Mouse (Mus musculus) gastrocnemius, adult 18-20 months (tissue): ENCODE measurements around the gene Zbtb9. TPM values are rescaled to one million over a fixed set of nuclear protein-coding genes. Genes with fewer than 3 reads are reported as not detected.
A peak's percentile ranks its signal among the peaks of the same experiment; 100 is the strongest.

Experiments
- DNase-seq: peaks from one replicate; pipeline ENCODE4 v3.0.0; 2021; ENCODE audit warnings: low spot score
- microRNA-seq: library from miRNA; unstranded; fragments of <30 nt; microRNA quantifications from one replicate; pipeline ENCODE4 v1.2.0, GENCODE M21; 2021
- total RNA-seq, 2 experiments: library from RNA; stranded (reverse); gene quantifications; 2 replicates each; pipeline ENCODE4 v1.2.3; 2021

Zbtb9 gene
- total RNA-seq, 2 experiments from 2014 or later = 0.66 TPM

- no peak for DNase-seq
Measured at GRCm38 (mm10) chr17:27040304-27041045, 67.5 kb downstream of the Zbtb9 start.

DNA sequence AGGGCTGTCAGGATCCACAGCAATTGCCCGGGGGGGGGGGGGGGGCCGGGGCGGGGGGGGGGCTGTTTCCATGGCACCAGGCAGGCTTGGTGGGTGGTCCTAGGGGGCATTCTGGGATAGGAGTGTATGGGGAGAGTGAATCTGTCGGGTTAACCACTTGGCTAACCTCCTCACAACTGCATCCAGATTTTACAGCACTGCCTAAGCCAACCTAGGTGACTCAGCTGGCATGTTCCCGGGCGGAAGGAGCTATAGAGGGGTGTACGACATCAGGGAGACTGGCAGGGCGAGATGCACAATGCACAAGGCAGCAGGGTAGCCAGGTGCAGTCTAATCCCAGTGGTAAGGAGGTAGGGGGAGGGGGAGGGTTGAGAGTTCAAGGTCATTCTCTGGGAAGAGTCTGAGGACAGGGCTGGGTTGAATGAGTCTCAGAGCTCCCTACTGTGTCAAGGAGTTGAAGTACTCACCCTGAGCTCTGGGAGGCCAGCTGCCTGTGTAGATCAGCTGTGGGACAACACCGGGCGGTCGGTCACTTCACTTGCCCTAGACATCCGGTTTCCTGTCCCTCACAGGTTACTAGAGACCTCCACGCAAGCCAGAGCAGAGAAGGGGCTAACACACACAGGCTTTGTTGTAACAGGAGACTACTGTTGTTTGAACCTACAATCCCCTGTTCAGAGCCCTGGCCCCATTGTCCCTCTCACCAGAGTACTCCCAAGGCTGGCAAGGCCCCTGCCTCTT lies 68.2 kb downstream of the Zbtb9 start:
- DNase-seq = no peak

GRCm38 (mm10) chr17:27041787-27042055 lies 68.8 kb downstream of the Zbtb9 start:
- no peak for DNase-seq

GRCm38 (mm10) chr17:27042840-27043239 lies 69.9 kb downstream of the Zbtb9 start:
- no peak for DNase-seq

DNA sequence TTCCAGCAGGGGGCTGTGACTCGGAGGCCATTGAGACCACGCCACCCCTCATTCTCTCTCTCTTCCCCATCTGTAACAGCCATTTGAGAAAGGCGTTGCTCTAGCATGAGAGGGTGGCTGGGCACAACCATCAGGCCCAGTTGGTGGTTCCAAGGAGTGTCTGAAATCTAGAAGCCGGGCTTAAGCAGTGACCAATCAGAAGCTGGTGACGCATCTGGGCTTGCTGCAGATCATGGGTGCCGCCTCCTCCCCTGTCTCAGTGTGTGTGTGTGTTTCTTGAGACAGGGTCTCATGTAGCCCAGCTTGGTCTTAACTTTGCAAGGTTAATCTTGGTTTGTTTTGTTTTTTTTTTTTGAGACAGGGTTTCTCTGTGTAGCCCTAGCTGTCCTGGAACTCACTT lies 72.2 kb downstream of the Zbtb9 start:
- no peak for DNase-seq

DNA sequence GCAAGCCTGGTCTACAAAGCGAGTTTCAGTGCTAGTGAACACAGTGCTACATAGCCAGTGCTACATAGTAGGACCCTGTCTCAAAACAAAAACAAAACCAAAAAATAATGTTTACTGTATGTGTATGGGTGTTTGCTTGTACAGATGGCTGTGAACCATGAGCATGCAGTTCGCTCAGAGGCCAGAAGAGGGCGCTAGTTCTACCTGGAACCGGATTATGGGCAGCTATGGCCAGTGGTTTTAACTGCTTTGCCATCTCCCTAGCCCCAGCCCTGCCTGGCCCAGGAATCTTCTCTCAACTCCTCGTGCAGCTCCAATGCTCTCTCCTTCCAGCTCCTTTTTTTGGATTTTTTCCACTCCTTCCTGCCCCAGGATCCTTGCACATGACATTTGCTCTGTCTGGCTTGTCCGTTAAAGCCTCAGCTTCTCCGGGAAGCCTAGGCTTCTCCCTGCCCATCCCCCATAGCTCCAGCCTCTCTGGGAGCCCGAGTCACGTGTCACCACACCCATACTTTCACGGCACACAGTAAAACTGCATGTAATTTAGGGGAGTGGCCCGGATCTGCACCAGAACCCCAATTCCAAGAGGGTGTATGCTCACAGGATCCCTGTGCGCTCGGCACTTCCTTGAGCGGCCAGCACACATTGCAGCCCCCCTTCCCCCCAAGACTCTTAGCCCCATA lies 74.9 kb downstream of the Zbtb9 start:
- no peak for DNase-seq

GRCm38 (mm10) chr17:27048445-27049239 lies 75.7 kb downstream of the Zbtb9 start:
- no peak for DNase-seq

GRCm38 (mm10) chr17:27050853-27051252 lies 77.9 kb downstream of the Zbtb9 start:
- no peak for DNase-seq

DNA sequence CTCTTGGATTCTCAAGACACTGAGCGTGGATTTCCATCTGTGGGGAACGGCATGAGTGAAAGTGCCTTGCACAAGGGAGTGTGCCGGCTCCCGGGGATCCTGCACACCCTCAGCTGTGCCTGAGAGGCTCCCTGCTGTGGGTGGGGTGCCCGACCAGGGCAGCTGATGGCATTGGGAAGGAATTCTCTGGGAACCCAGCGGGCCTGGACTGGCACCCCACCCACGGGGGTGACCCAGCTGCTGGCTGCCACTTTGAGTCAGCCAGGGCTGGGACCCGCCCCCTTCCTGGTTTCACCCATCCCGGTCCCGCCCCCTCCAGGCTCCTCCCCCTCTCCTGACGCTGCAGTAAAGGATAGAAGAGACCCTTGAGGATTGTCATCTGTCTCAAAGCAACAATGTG lies 78.5 kb downstream of the Zbtb9 start:
- DNase-seq = no peak

DNA sequence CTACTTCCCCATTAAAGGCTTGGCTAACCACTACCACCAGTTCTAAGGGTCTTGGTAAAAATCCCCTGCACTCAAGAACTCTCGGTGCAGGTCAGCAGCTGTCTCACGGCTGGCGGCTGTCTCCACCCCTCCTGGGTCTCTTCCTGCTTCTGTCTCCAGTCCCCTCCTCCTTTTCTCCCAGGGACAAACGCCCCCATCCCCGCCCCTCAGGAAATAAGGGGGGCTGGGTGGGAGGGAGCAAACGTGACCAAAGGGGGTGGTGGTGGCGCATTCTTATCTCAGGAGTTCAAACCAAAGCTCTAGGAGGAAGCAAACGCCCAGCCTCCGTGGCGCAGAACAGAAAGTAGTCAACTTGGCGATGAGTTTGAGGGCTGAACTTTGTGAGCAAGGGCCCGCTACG lies 83.2 kb downstream of the Zbtb9 start:
- DNase-seq = peak; percentile 42

DNA sequence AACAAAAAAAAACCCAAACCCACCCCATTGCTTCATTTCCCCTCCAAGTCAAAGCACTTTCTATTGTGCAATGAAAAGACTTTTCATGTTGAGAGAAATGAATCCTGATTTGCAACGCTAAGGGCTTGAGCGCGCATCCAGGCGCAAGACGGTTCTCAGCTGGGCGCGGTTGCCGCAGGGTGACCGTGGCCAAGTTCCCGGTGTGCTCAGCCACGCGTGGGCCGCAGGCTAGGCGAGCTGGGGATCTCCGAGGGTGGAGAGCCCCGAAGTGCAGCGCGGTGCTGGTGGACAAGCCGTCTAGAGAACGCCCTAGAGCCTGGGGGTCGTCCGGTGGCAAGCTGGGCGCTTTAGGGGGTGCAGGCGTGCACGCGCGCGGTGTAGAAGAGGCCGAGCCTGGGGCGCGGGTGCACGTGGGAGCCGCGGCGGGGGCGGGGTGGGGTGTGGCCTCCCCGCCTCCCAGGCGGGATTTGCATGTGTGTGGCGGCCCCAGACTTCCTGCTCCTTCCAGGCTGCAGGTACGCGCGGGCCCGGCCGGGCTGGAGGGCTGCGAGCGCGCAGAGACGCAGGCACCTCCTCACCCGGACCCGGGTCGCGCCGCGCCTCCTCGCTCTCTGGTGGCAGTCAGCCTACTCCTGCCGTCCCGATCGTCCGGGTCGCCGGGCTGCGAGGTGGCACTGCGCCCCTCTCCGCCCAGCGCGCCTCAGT lies 84.0 kb downstream of the Zbtb9 start, which contains the start of gene Itpr3:
Gene Itpr3, plus strand, starts transcription at position 493 of the 705 bp plus-strand sequence.
- peak; percentile 40 for DNase-seq

DNA sequence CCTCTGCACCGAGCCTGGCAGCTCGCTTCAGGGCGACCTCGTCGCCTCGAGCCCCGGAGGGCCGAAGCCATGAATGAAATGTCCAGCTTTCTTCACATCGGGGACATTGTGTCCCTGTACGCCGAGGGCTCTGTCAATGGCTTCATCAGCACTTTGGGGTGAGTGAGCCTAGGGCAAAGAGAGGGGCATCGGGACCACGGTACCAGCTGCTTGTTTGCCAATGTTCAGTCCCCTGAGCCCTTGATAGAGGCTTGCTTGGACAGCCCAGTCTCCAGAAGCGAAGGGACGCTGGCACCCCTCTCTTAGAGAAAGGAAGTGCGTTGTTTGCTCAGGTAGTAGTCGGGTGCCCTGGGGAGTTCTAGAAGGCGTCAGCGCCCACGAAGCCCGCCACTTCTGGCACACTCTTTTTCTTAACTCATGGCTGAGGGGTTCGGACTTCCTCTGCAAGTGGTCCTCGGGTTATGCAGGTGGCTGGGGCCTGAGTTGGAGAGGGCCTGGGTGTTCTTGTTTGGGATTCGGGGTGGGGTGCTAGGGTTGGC lies 84.6 kb downstream of the Zbtb9 start:
- no peak for DNase-seq

Small RNAs within 50 kb of the gene (microRNA-seq; reads per million reads assigned to microRNA genes)
- gene Mir3083 (1.0 reads per million), gene Mir6968 (3.8 reads per million, percentile 4 among the genes with 10 or more reads in this experiment)

Other genes with a start within 250 kb of the Zbtb9 start
- 10 to 100 TPM; 25.2 to 29.7 TPM for gene Bnip1, start 192.1 kb upstream of the Zbtb9 start, total RNA-seq
- not detected for gene Nkx2-5, start 128.2 kb upstream of the Zbtb9 start, total RNA-seq
- under 1 TPM; 0.37 to 0.43 TPM for gene Kifc5b, start 56.1 kb upstream of the Zbtb9 start, total RNA-seq
- gene Phf1, start 40.1 kb upstream of the Zbtb9 start, total RNA-seq = 10 to 100 TPM in 1 of 2 experiments, 1 to 10 TPM in 1; 8.2 to 11.3 TPM
- gene Cuta, start 33.6 kb upstream of the Zbtb9 start, total RNA-seq = 100 to 1,000 TPM; 103 to 109 TPM
- 1 to 10 TPM; 2.2 to 2.8 TPM for gene Syngap1, start 31.9 kb upstream of the Zbtb9 start, total RNA-seq
- 10 to 100 TPM; 18.0 to 20.0 TPM for gene Bak1, start 55.8 kb downstream of the Zbtb9 start, total RNA-seq
- gene Itpr3, start 84.1 kb downstream of the Zbtb9 start, total RNA-seq = 1 to 10 TPM; 1.4 to 2.2 TPM
- gene Uqcc2, start 160.7 kb downstream of the Zbtb9 start, total RNA-seq = 100 to 1,000 TPM; 426 to 428 TPM
- 10 to 100 TPM; 29.8 to 66.9 TPM for gene Ip6k3, start 194.6 kb downstream of the Zbtb9 start, total RNA-seq
- 10 to 100 TPM; 20.6 to 21.9 TPM for gene Lemd2, start 231.3 kb downstream of the Zbtb9 start, total RNA-seq